Mouse (Mus musculus) ES-E14 (cell line): Measurements from ENCODE around the gene Mtor.

Source experiments
- CHD2 ChIP-seq: IDR thresholded peaks from 2 replicates; pipeline ENCODE4 v1.6.1; 2014; ENCODE audit warnings: mild to moderate bottlenecking, low read depth, low read length, inconsistent platforms
- HCFC1 ChIP-seq: IDR thresholded peaks from 2 replicates; pipeline ENCODE4 v1.6.1; 2012; ENCODE audit warnings: low read length, inconsistent platforms, borderline replicate concordance; ENCODE audit not compliant: insufficient read depth
- MAFK ChIP-seq: IDR thresholded peaks from 2 replicates; pipeline ENCODE4 v1.6.1; 2014; ENCODE audit warnings: mild to moderate bottlenecking, low read depth, low read length, inconsistent platforms; ENCODE audit not compliant: insufficient read depth
- ZC3H11A ChIP-seq: IDR thresholded peaks from 2 replicates; pipeline ENCODE4 v1.6.1; 2012; ENCODE audit warnings: low read depth, mild to moderate bottlenecking, inconsistent platforms, low read length, borderline replicate concordance
- ZNF384 ChIP-seq: IDR thresholded peaks from 2 replicates; pipeline ENCODE4 v1.6.1; 2012; ENCODE audit warnings: low read depth, low read length, inconsistent platforms

- TF ChIP-seq MAFK (no peak), ZC3H11A (no peak), HCFC1 (no peak), ZNF384 (no peak), CHD2 (no peak)
Measured at GRCm38 (mm10) chr4:148429121-148429520, 19.3 kb upstream of the Mtor start.
